Mouse (Mus musculus): ENCODE data around the gene Zfp993. TPM values are rescaled to one million over a fixed set of nuclear protein-coding genes. Genes with fewer than 3 reads are reported as not detected.
"Not testable (repeated sequence)": the region's sequence is repeated elsewhere in the genome, so short reads cannot be mapped to it uniquely, and the experiment has no call there.

Zfp993 gene
- polyA plus RNA-seq (2015; fragmentation: Nextera tagmentation; extraction: Ambion mirVana), result 0.73 and 1.3 TPM in 2 replicates

DNA sequence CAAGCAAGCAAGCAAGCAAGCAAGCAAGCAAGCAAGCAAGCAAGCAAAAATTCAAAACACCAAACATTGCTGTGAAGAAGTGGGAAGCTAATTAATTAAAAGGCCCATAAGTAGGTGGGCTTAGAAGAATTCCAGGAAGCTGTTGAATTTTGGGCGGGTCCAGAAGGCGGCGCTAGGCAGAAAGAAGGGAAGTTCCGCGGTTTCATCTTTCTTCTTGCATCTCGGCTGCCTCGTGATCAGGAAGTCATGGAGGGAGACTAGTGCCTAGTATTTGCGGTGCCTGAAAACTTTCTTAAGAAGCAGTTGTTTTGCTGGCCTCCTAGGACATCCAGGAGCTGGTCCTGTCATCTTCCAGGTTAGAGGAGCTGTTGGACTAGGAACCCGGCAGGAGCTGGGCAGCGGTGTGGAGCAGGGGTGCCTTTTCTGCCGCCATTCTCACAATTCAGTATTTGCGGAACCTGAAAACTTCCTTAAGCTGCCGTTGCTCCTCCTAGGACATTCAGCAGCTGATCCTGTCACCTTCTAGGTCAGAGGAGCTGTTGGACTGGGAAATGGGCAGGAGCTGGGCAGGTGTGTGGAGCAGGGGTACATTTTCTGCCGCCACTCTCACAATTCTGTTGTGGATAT is at the start of gene Zfp993:
Gene Zfp993, plus strand, starts transcription at position 188 of the 627 bp plus-strand sequence.
- H3K4me2 ChIP-seq (ENCODE audit: low read depth, low read length); H3K27me3 ChIP-seq (ENCODE audit: control insufficient read depth, insufficient read depth, low read depth, low read length); ATAC-seq (ENCODE audit: low read depth); H3K36me3 ChIP-seq (ENCODE audit: control insufficient read depth, insufficient read depth); H3K27ac ChIP-seq (ENCODE audit: low read length); H3K9ac ChIP-seq (ENCODE audit: low read depth, low read length); H3K4me3 ChIP-seq (ENCODE audit: low read depth, low read length); H3K4me1 ChIP-seq (ENCODE audit: control insufficient read depth, low read depth, low read length); H3K9me3 ChIP-seq (replicated peaks; ENCODE audit: control insufficient read depth, low read length): not testable (repeated sequence)
- no CpG with 5 or more reads among the region's 14 CpGs for WGBS (ENCODE audit: insufficient replicate concordance)

DNA sequence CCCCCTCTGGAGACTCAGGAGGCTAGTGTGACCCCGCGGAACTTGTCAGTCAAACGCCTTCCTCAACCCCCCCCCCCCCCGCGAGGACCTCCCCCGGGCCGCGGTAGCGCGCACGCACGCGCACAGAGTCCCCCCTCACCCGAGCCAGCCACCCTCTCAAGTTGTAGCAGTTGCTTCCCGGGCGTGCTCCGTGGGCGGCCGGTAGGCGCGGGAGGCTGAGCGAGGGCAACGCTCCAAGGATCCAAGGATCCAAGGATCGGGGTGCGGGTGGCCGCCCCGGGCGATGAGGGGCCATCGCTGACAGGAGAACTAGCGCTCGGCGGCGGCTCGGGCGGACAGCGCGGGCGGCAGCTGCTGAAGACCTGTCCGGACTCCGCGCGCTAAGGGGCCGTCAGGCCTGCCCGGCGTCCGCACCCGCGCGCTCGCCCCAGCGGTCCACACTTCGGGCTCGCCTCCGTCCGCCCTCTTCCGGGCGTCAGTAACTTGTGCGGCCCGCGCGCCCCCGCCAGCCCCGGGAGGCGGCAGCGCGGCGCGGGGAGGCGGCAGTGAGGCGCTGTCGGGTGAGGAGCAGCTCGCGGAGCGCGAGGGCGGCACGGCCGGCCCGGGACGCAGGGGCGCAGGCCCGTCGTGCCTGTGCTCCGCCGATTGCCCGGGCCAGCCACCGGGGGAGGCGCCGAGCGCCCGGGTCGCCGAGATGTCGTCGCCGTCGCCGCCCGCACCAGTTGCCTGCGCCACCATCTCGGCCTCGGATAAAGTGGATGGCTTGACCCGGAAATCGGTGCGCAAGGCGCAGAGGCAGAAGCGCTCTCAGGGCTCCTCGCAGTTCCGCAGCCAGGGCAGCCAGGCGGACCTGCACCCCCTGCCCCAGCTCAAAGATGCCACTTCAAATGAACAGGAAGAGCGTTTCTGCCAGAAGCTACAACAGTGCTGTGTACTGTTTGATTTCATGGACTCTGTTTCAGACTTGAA is 30.6 kb upstream of the Zfp993 start:
- ATAC-seq (ENCODE audit: low read depth), result peak; percentile 75
- not testable (repeated sequence) for H3K9me3 ChIP-seq (replicated peaks; ENCODE audit: control insufficient read depth, low read length); H3K27me3 ChIP-seq (ENCODE audit: control insufficient read depth, insufficient read depth, low read depth, low read length); H3K4me3 ChIP-seq (ENCODE audit: low read depth, low read length); H3K36me3 ChIP-seq (ENCODE audit: control insufficient read depth, insufficient read depth); H3K4me2 ChIP-seq (ENCODE audit: low read depth, low read length); H3K27ac ChIP-seq (ENCODE audit: low read length); H3K4me1 ChIP-seq (ENCODE audit: control insufficient read depth, low read depth, low read length); H3K9ac ChIP-seq (ENCODE audit: low read depth, low read length)
- WGBS (ENCODE audit: insufficient replicate concordance), result no CpG with 5 or more reads among the region's 111 CpGs

DNA sequence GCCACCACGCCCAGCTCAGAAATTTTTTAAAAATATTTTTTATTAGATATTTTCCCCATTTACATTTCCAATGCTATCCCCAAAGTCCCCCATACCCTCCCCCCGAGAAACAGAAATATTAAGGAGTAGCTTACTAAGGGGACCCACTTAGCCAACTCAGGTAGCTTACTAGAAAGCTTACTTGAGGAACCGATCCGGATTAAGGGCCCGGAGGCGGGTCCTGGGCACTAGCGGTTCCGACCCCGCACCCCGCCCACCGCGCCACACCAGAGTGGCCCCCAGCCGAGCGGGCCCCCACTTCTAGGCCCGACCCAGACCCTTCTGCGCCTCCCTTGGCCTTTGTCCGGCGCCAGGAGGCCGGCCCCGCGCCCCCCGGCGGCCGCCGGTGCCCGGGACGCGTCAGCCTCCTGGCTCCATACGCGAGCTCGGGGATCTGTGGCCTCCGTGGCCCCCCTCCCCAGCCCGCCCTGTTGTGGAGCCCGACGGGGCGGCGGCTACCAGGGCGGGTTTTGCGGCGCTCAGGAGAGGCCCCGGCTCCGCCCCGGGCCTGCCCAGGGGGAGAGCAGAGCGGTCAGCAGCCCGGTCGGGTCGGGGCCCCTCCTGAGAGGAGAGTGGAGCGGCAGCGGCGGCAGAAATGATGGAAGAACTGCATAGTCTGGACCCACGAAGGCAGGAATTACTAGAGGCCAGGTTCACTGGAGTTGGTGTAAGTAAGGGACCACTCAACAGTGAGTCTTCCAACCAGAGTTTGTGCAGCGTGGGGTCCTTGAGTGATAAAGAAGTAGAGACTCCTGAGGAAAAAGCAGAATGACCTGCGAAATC is 7.0 kb upstream of the Zfp993 start:
- not testable (repeated sequence) for H3K4me1 ChIP-seq (ENCODE audit: control insufficient read depth, low read depth, low read length); H3K4me2 ChIP-seq (ENCODE audit: low read depth, low read length); H3K27ac ChIP-seq (ENCODE audit: low read length); H3K36me3 ChIP-seq (ENCODE audit: control insufficient read depth, insufficient read depth); H3K9ac ChIP-seq (ENCODE audit: low read depth, low read length); H3K27me3 ChIP-seq (ENCODE audit: control insufficient read depth, insufficient read depth, low read depth, low read length); H3K9me3 ChIP-seq (replicated peaks; ENCODE audit: control insufficient read depth, low read length)
- H3K4me3 ChIP-seq (ENCODE audit: low read depth, low read length), result peak overlapping the region; percentile 19; the same call in 1 of the 2 replicates
- 7% methylated on average over 17 of the region's 53 CpGs for WGBS (ENCODE audit: insufficient replicate concordance)
- peak; percentile 85 for ATAC-seq (ENCODE audit: low read depth)

DNA sequence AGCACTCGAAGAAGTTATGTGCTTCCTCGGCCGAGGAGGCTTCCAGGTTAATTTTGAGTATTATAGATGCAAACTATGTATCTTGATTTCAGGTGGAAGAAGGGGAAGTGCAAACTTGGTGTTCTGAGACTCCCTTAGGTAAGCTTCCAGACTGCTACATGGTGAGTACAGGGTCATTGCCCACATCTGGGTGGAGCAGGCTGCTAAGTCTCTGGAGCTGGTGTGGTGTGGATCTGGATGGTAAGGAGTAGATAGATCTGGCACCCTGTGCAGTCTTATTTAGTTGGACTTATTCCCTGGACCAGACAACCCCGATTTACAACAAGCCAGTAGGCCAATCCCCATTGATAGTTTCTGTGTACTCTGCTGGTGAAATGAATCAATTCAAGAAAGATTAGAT is 33.6 kb downstream of the Zfp993 start:
- not testable (repeated sequence) for H3K4me3 ChIP-seq (ENCODE audit: low read depth, low read length); H3K4me1 ChIP-seq (ENCODE audit: control insufficient read depth, low read depth, low read length); H3K9ac ChIP-seq (ENCODE audit: low read depth, low read length); ATAC-seq (ENCODE audit: low read depth); H3K36me3 ChIP-seq (ENCODE audit: control insufficient read depth, insufficient read depth); H3K4me2 ChIP-seq (ENCODE audit: low read depth, low read length); H3K27me3 ChIP-seq (ENCODE audit: control insufficient read depth, insufficient read depth, low read depth, low read length); H3K9me3 ChIP-seq (replicated peaks; ENCODE audit: control insufficient read depth, low read length); H3K27ac ChIP-seq (ENCODE audit: low read length)
- WGBS (ENCODE audit: insufficient replicate concordance), result no CpG with 5 or more reads among the region's 4 CpGs

DNA sequence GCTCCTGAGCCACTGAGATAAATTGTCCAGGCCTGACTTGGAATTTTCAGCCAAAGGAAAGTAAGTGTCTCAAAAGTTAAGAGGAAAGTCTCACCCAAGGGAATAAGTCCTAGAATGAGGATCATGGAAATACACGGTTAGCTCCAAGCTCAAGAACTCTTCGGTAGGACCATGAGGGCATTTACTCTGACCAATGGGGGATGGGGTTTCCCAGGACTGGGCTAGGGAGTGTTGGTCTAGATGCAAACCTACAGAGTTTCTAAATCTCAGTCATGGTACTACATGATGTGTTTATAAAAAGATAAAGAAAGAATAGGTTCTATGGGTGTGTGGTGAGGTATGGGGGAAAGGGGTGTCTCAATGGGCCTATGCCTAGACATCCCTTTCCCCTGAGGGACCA is 38.9 kb downstream of the Zfp993 start:
- not testable (repeated sequence) for H3K27ac ChIP-seq (ENCODE audit: low read length); H3K9ac ChIP-seq (ENCODE audit: low read depth, low read length); H3K9me3 ChIP-seq (replicated peaks; ENCODE audit: control insufficient read depth, low read length); H3K4me3 ChIP-seq (ENCODE audit: low read depth, low read length); H3K27me3 ChIP-seq (ENCODE audit: control insufficient read depth, insufficient read depth, low read depth, low read length); H3K36me3 ChIP-seq (ENCODE audit: control insufficient read depth, insufficient read depth); ATAC-seq (ENCODE audit: low read depth); H3K4me1 ChIP-seq (ENCODE audit: control insufficient read depth, low read depth, low read length); H3K4me2 ChIP-seq (ENCODE audit: low read depth, low read length)
- no CpG with 5 or more reads among the region's 2 CpGs for WGBS (ENCODE audit: insufficient replicate concordance)

DNA sequence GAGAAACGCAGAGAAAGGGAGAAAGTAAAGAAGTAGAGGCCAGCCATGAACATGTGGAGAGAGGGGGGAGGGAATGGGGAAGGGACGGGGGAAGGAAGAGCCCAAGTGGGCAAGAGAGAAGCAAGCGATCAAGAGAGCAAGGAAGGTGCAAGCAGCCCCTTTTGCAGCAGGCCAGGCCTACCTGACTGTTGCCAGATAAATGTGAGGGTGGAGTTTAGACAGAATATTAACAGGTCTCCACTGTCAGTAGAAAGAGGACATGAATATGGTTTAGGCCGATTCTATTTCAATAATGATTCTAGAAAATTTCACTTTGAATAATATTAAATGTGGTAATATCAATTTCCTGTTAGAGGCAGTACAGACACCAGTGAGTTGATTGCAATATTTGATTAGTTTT is 39.4 kb downstream of the Zfp993 start:
- not testable (repeated sequence) for H3K36me3 ChIP-seq (ENCODE audit: control insufficient read depth, insufficient read depth); H3K4me1 ChIP-seq (ENCODE audit: control insufficient read depth, low read depth, low read length); H3K4me3 ChIP-seq (ENCODE audit: low read depth, low read length); H3K4me2 ChIP-seq (ENCODE audit: low read depth, low read length); H3K27ac ChIP-seq (ENCODE audit: low read length); H3K9me3 ChIP-seq (replicated peaks; ENCODE audit: control insufficient read depth, low read length); H3K27me3 ChIP-seq (ENCODE audit: control insufficient read depth, insufficient read depth, low read depth, low read length); H3K9ac ChIP-seq (ENCODE audit: low read depth, low read length)
- peak; percentile 19; the same call in 1 of the 2 replicates for ATAC-seq (ENCODE audit: low read depth)
- 77% methylated on average over 1 of the region's 4 CpGs for WGBS (ENCODE audit: insufficient replicate concordance)

DNA sequence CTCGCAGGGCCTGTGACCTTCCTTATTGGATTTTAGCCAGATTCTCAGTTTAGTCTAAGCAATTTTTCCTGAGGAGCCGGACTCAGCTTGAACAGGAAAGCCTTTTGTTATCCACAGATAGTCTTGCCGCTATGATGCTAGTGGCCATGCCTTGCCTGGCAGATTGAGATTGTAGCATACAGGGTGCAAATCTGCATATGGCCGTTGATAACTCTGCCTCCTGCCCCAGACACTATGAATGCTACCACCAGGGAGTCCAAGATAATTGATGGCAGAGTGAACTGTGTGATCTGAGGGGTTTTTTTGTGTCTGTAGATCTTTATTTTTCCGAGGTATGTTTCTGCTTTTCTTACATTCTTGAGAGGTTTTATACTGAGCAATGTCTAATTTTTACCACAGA is 39.9 kb downstream of the Zfp993 start:
- 47% methylated on average over 1 of the region's 5 CpGs for WGBS (ENCODE audit: insufficient replicate concordance)
- not testable (repeated sequence) for H3K27me3 ChIP-seq (ENCODE audit: control insufficient read depth, insufficient read depth, low read depth, low read length); H3K9me3 ChIP-seq (replicated peaks; ENCODE audit: control insufficient read depth, low read length); H3K36me3 ChIP-seq (ENCODE audit: control insufficient read depth, insufficient read depth); H3K4me1 ChIP-seq (ENCODE audit: control insufficient read depth, low read depth, low read length); H3K4me3 ChIP-seq (ENCODE audit: low read depth, low read length); H3K27ac ChIP-seq (ENCODE audit: low read length); H3K9ac ChIP-seq (ENCODE audit: low read depth, low read length); H3K4me2 ChIP-seq (ENCODE audit: low read depth, low read length)
- ATAC-seq (ENCODE audit: low read depth), result peak; percentile 58; the same call in 1 of the 2 replicates
